Mouse (Mus musculus): Measurements from ENCODE around the gene Tmc2.

- TF ChIP-seq CTCF (IDR thresholded peaks at IDR 0.05; ENCODE audit: low read depth) (no peak), EP300 (IDR thresholded peaks at IDR 0.05; ENCODE audit: low read depth) (no peak)
Observed at GRCm38 (mm10) chr2:130279600-130280091, 84.7 kb downstream of the Tmc2 start.
